Mouse (Mus musculus) forebrain, embryonic 16.5 days (tissue): Measurements from ENCODE around the gene Fbxw7. TPM values are rescaled to one million over a fixed set of nuclear protein-coding genes. Genes with fewer than 3 reads are reported as not detected.

ENCODE experiments used
- ATAC-seq: fragments of 200-750 bp; cut with Nextera tagmentation; 2 replicates; pipeline ENCODE4 v1.8.0; 2017; ENCODE audit warnings: mild to moderate bottlenecking, moderate library complexity
- H3K27ac ChIP-seq: fragments of 300-500 bp; sonication (generic); 2 replicates; pipeline ENCODE4 v1.5.1; 2014; ENCODE audit warnings: low read length, control low read depth
- H3K27me3 ChIP-seq: fragments of 300-500 bp; sonication (generic); replicated peaks from 2 replicates; pipeline ENCODE4 v1.6.1; 2014; ENCODE audit warnings: low read length; ENCODE audit not compliant: control insufficient read depth, insufficient read depth
- H3K36me3 ChIP-seq: fragments of 300-500 bp; sonication (generic); 2 replicates; pipeline ENCODE4 v1.6.1; 2014; ENCODE audit not compliant: control insufficient read depth, insufficient read depth
- H3K4me1 ChIP-seq: fragments of 300-500 bp; sonication (generic); replicated peaks from 2 replicates; pipeline ENCODE4 v1.6.1; 2014; ENCODE audit warnings: low read length; ENCODE audit not compliant: control insufficient read depth, insufficient read depth
- H3K4me2 ChIP-seq: fragments of 300-500 bp; sonication (generic); 2 replicates; pipeline ENCODE4 v1.6.1; 2014; ENCODE audit warnings: mild to moderate bottlenecking, low read length, control low read depth
- H3K4me3 ChIP-seq: fragments of 300-500 bp; sonication (generic); replicated peaks from 2 replicates; pipeline ENCODE4 v1.5.1; 2014; ENCODE audit warnings: mild to moderate bottlenecking, low read length, control low read depth
- H3K9ac ChIP-seq: fragments of 300-500 bp; sonication (generic); replicated peaks from 2 replicates; pipeline ENCODE4 v1.6.1; 2014; ENCODE audit warnings: low read depth, low read length, control low read depth
- H3K9me3 ChIP-seq: fragments of 300-500 bp; sonication (generic); 2 replicates; pipeline ENCODE4 v1.6.1; 2016; ENCODE audit warnings: low read length; ENCODE audit not compliant: control insufficient read depth
- WGBS: fragments of 180-500 bp; shearing (Covaris S2); extraction: QIAGEN DNeasy Blood & Tissue Kit; methylation state at CpG from one replicate; pipeline ENCODE4 v1.1.7; 2014; 5-methylcytosine and 5-hydroxymethylcytosine counted together
- polyA plus RNA-seq: library from polyadenylated mRNA; unstranded; fragments of >200 nt; fragmentation: Nextera tagmentation; extraction: Ambion mirVana; gene quantifications from 2 replicates; pipeline ENCODE4 v1.2.1, GENCODE M21; 2015

The Fbxw7 gene
- polyA plus RNA-seq, 1 experiment from 2014 or later: 35.7 TPM

GRCm38 (mm10) chr3:84927168-84927794, 112.2 kb downstream of the Fbxw7 start:
- Histone ChIP-seq H3K27me3 (no peaks in the 10 kb centered on the region), H3K4me2 (no peak overlapping the region), H3K4me3 (no peak overlapping the region), H3K9me3 (no peaks in the 10 kb centered on the region), H3K36me3 (no peaks in the 10 kb centered on the region), H3K27ac (no peak overlapping the region), H3K4me1 (no peaks in the 10 kb centered on the region), H3K9ac (no peak overlapping the region)
- WGBS: 65% methylated on average over 8 of the region's 8 CpGs
- ATAC-seq: no peak

- Histone ChIP-seq H3K27me3 (no peaks in the 10 kb centered on the region), H3K4me2 (no peak overlapping the region), H3K36me3 (no peaks in the 10 kb centered on the region), H3K27ac (no peak overlapping the region), H3K9ac (no peak overlapping the region), H3K4me1 (no peaks in the 10 kb centered on the region), H3K4me3 (no peak overlapping the region), H3K9me3 (no peaks in the 10 kb centered on the region)
- WGBS: 82% methylated on average over 2 of the region's 2 CpGs
- ATAC-seq: no peak
Observed at GRCm38 (mm10) chr3:84927901-84928300, 112.8 kb downstream of the Fbxw7 start.

- WGBS: 84% methylated on average over 3 of the region's 3 CpGs
- H3K4me1 ChIP-seq: no peaks in the 10 kb centered on the region
- no peak for ATAC-seq
Observed at GRCm38 (mm10) chr3:84929171-84929570, 114.1 kb downstream of the Fbxw7 start.

GRCm38 (mm10) chr3:84930683-84931082, 115.6 kb downstream of the Fbxw7 start:
- H3K4me2 ChIP-seq: no peak overlapping the region
- no peak overlapping the region for H3K27ac ChIP-seq
- H3K9me3 ChIP-seq: no peaks in the 10 kb centered on the region
- H3K36me3 ChIP-seq: no peaks in the 10 kb centered on the region
- H3K4me3 ChIP-seq: no peak overlapping the region
- H3K9ac ChIP-seq: no peak overlapping the region
- ATAC-seq: no peak
- H3K4me1 ChIP-seq: no peaks in the 10 kb centered on the region
- WGBS: 89% methylated on average over 3 of the region's 3 CpGs
- no peaks in the 10 kb centered on the region for H3K27me3 ChIP-seq

More at GRCm38 (mm10) chr3:84929171-84929570, 114.1 kb downstream of the Fbxw7 start:
- H3K36me3 ChIP-seq: no peaks in the 10 kb centered on the region
- H3K4me2 ChIP-seq: no peak overlapping the region
- no peak overlapping the region for H3K9ac ChIP-seq
- no peaks in the 10 kb centered on the region for H3K27me3 ChIP-seq
- H3K4me3 ChIP-seq: no peak overlapping the region
- H3K9me3 ChIP-seq: no peaks in the 10 kb centered on the region
- H3K27ac ChIP-seq: no peak overlapping the region

GRCm38 (mm10) chr3:84935729-84936128, 120.7 kb downstream of the Fbxw7 start:
- 90% methylated on average over 1 of the region's 1 CpGs for WGBS
- Histone ChIP-seq H3K4me2 (no peak overlapping the region), H3K27me3 (no peaks in the 10 kb centered on the region), H3K36me3 (no peaks in the 10 kb centered on the region), H3K4me1 (peaks cover 5% of the 10 kb centered on the region), H3K27ac (no peak overlapping the region), H3K4me3 (no peak overlapping the region), H3K9me3 (no peaks in the 10 kb centered on the region), H3K9ac (no peak overlapping the region)
- no peak for ATAC-seq

GRCm38 (mm10) chr3:84936252-84936651, 121.2 kb downstream of the Fbxw7 start:
- Histone ChIP-seq H3K27ac (no peak overlapping the region), H3K36me3 (no peaks in the 10 kb centered on the region), H3K4me3 (no peak overlapping the region), H3K9ac (no peak overlapping the region), H3K4me2 (no peak overlapping the region), H3K9me3 (no peaks in the 10 kb centered on the region), H3K27me3 (no peaks in the 10 kb centered on the region), H3K4me1 (peaks cover 5% of the 10 kb centered on the region)
- 29% methylated on average over 2 of the region's 2 CpGs for WGBS
- ATAC-seq: no peak

- no peak for ATAC-seq
- 50% methylated on average over 5 of the region's 5 CpGs for WGBS
- Histone ChIP-seq H3K9me3 (no peaks in the 10 kb centered on the region), H3K9ac (no peak overlapping the region), H3K4me2 (no peak overlapping the region), H3K27me3 (no peaks in the 10 kb centered on the region), H3K4me1 (peaks cover 5% of the 10 kb centered on the region), H3K27ac (no peak overlapping the region), H3K36me3 (no peaks in the 10 kb centered on the region), H3K4me3 (no peak overlapping the region)
Observed at GRCm38 (mm10) chr3:84936956-84937355, 121.9 kb downstream of the Fbxw7 start.

- Histone ChIP-seq H3K27ac (peak overlapping the region; percentile 82), H3K4me2 (peak overlapping the region; percentile 28; the same call in 1 of the 2 replicates), H3K27me3 (no peaks in the 10 kb centered on the region), H3K9ac (no peak overlapping the region), H3K4me1 (peaks cover 5% of the 10 kb centered on the region), H3K4me3 (no peak overlapping the region), H3K36me3 (no peaks in the 10 kb centered on the region), H3K9me3 (no peaks in the 10 kb centered on the region)
- WGBS: 15% methylated on average over 12 of the region's 12 CpGs
- ATAC-seq: peak; percentile 97
Observed at GRCm38 (mm10) chr3:84937360-84938355, 122.6 kb downstream of the Fbxw7 start.

- Histone ChIP-seq H3K4me3 (no peak overlapping the region), H3K27me3 (no peaks in the 10 kb centered on the region), H3K9ac (no peak overlapping the region), H3K4me1 (no peaks in the 10 kb centered on the region), H3K27ac (no peak overlapping the region), H3K4me2 (no peak overlapping the region), H3K9me3 (no peaks in the 10 kb centered on the region), H3K36me3 (no peaks in the 10 kb centered on the region)
- no peak for ATAC-seq
- 91% methylated on average over 3 of the region's 3 CpGs for WGBS
Observed at GRCm38 (mm10) chr3:84944933-84945332, 129.9 kb downstream of the Fbxw7 start.
